9 mouse cellular contexts compared by ENCODE assay signal in the genomic region with DNA sequence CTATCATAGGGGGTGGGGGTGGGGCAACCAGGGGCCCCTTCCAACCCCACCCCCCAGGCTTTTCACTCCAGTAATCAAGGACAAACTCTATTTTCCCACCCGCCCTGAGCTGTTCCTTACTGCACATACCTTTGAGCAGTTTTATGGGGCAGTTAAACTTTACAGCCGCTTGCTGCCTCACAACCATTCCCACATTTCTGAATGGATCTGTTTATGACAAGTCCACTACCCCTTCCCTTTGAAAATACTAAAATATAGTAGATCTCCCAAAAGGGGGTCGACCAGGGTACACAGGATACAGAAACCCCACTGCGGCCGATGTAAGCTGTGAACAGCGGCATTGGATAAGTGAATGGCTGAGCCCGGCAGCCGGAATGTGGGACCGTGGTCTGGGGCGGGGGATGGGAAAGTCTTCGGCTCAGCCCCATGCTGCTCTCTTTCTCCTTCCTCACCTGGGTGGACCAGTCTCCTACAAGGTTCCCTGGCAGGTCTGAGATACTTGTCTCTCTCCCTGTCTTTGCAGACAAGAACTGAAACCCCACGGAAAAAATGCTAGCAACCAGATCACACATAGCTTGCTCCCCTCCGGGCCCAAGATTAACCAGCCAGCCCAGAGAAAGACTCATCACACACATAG. TPM values are rescaled to one million over a fixed set of nuclear protein-coding genes. Genes with fewer than 3 reads are reported as not detected.
A peak's percentile ranks its signal among the peaks of the same experiment; 100 is the strongest.
DNase-seq lines count a peak whose midpoint lies in the region; ATAC-seq lines count a peak whose summit lies in the region.
"Had no signal": no experiment of that assay in that cellular context is flagged by ENCODE, and none has a peak within 500 bp of the region (broad histone marks: within the 10 kb centered on the region; RNA-seq: fewer than 3 reads in every experiment).

No protein-coding gene starts in this region.

- peak overlapping the region in 1 of 2 experiments; percentile 4; a peak in 1 of 4 replicates for H3K4me3 ChIP-seq in heart, embryonic 14.5 days (ENCODE audit: control insufficient read depth in 1 of 2, insufficient read depth in 1 of 2, low read depth in 1 of 2, low read length in 2 of 2)
- H3K4me3 ChIP-seq in forebrain, embryonic 12.5 days (replicated peaks), result peak overlapping the region; percentile 23
- H3K4me3 ChIP-seq in neural tube, embryonic 11.5 days (ENCODE audit: low read depth, low read length), result peak overlapping the region; percentile 22

- peak overlapping the region; percentile 52 for H3K4me2 ChIP-seq in heart, embryonic 14.5 days (ENCODE audit: low read length)
- peak overlapping the region; percentile 45 for H3K4me2 ChIP-seq in forebrain, embryonic 12.5 days
- H3K4me2 ChIP-seq in neural tube, embryonic 11.5 days (ENCODE audit: low read depth), result peak overlapping the region; percentile 36

- H3K4me1 ChIP-seq in heart, embryonic 14.5 days (ENCODE audit: control insufficient read depth in 2 of 2, insufficient read depth in 2 of 2, low read length in 2 of 2), result peaks cover 11 to 24% of the 10 kb centered on the region in 2 experiments
- peaks cover 50% of the 10 kb centered on the region for H3K4me1 ChIP-seq in forebrain, embryonic 12.5 days
- peaks cover 41% of the 10 kb centered on the region for H3K4me1 ChIP-seq in neural tube, embryonic 11.5 days (ENCODE audit: control insufficient read depth, insufficient read depth, low read length)

- intact Hi-C loops in heart, postnatal 14 days (cut with DNase I), result no loop called here

- H3K9ac ChIP-seq in heart, embryonic 14.5 days (ENCODE audit: low read length), result no peak overlapping the region
- H3K9ac ChIP-seq in forebrain, embryonic 12.5 days, result peak overlapping the region; percentile 29; the same call in 1 of the 2 replicates
- no peak overlapping the region; the same call in 1 of the 2 replicates for H3K9ac ChIP-seq in neural tube, embryonic 11.5 days (ENCODE audit: low read length)

- H3K9me3 ChIP-seq in heart, embryonic 14.5 days (ENCODE audit: control insufficient read depth, low read length), result no peaks in the 10 kb centered on the region
- no peaks in the 10 kb centered on the region for H3K9me3 ChIP-seq in forebrain, embryonic 12.5 days
- H3K9me3 ChIP-seq in neural tube, embryonic 11.5 days (ENCODE audit: control insufficient read depth, low read length), result no peaks in the 10 kb centered on the region

- ATAC-seq in heart, embryonic 14.5 days (ENCODE audit: insufficient number of reproducible peaks, insufficient read depth, low FRiP score, low read depth), result no peak
- peak; percentile 63 for ATAC-seq in forebrain, embryonic 12.5 days (ENCODE audit: low FRiP score)
- ATAC-seq in neural tube, embryonic 11.5 days (ENCODE audit: insufficient read depth, low FRiP score, low TSS enrichment), result peak; percentile 46; the same call in 1 of the 2 replicates

- DNase-seq in heart, postnatal 14 days, result no peak
- peak; percentile 24 to 56 for DNase-seq in kidney, postnatal 25 days
- peak; percentile 47 for DNase-seq in neural tube, embryonic 11.5 days (ENCODE audit: low spot score)
- no peak for DNase-seq in frontal cortex, postnatal 25 days (ENCODE audit: low spot score in 2 of 2)
- DNase-seq in layer of hippocampus, adult 11-12 months (ENCODE audit: low spot score), result no peak
- no peak for DNase-seq in thymus, postnatal 10 days (ENCODE audit: low spot score in 2 of 2)
- DNase-seq: cerebellum, adult 11 months had no signal

- 0 out of 2 replicates have a peak, but pooled peaks cover 5% of the 10 kb centered on the region for H3K27me3 ChIP-seq in heart, embryonic 14.5 days (ENCODE audit: control insufficient read depth, insufficient read depth, low read length)
- peaks cover 10% of the 10 kb centered on the region; the same call in 1 of the 2 replicates for H3K27me3 ChIP-seq in forebrain, embryonic 12.5 days
- no peaks in the 10 kb centered on the region for H3K27me3 ChIP-seq in neural tube, embryonic 11.5 days (ENCODE audit: control insufficient read depth, insufficient read depth, low read length)

- H3K27ac ChIP-seq in heart, embryonic 14.5 days (replicated peaks in 1 of 2; ENCODE audit: control insufficient read depth in 1 of 2, insufficient read depth in 1 of 2, low read depth in 2 of 2, low read length in 2 of 2), result no peak overlapping the region
- 0 out of 2 replicates have a peak overlapping the region, but pooled peaks have one; percentile 46 for H3K27ac ChIP-seq in forebrain, embryonic 12.5 days
- H3K27ac ChIP-seq in neural tube, embryonic 11.5 days (ENCODE audit: low read depth, low read length), result peak overlapping the region; percentile 14; the same call in 1 of the 2 replicates

- 19% methylated on average over 13 of the region's 13 CpGs for WGBS in heart, embryonic 14.5 days
- 12% methylated on average over 13 of the region's 13 CpGs for WGBS in forebrain, embryonic 12.5 days
- WGBS in neural tube, embryonic 11.5 days, result 4% methylated on average over 13 of the region's 13 CpGs

- no peaks in the 10 kb centered on the region for H3K36me3 ChIP-seq in heart, embryonic 14.5 days (ENCODE audit: control insufficient read depth, insufficient read depth, low read length)
- H3K36me3 ChIP-seq in forebrain, embryonic 12.5 days (replicated peaks), result no peaks in the 10 kb centered on the region
- no peaks in the 10 kb centered on the region for H3K36me3 ChIP-seq in neural tube, embryonic 11.5 days (ENCODE audit: control insufficient read depth, insufficient read depth, low read length)

RNA-seq across cellular contexts. Expression of gene Trim2, which starts 36.6 kb away (rescaled TPM):
- polyA plus RNA-seq in heart, embryonic 14.5 days (2014; fragmentation: Nextera tagmentation; extraction: Ambion mirVana), result 8.5 and 9.3 TPM in 2 replicates
- total RNA-seq in heart, postnatal 14 days (2021), result 1 to 10 TPM; 6.9 to 8.5 TPM
- 107 and 110 TPM in 2 replicates for polyA plus RNA-seq in forebrain, embryonic 12.5 days (2016; fragmentation: Nextera tagmentation; extraction: Ambion mirVana)
- polyA plus RNA-seq in neural tube, embryonic 11.5 days (2014; fragmentation: Nextera tagmentation; extraction: Ambion mirVana), result 107 and 115 TPM in 2 replicates

Comparison
In these comparisons a context has a peak if more than half of its experiments do, and no peak if none do; other contexts are left out.
1. H3K27ac ChIP-seq: peak in forebrain, embryonic 12.5 days (single experiment) and neural tube, embryonic 11.5 days (single experiment); none in heart, embryonic 14.5 days (0 of 2).
2. DNase-seq: peak in kidney, postnatal 25 days (2 of 2) and neural tube, embryonic 11.5 days (single experiment); none in heart, postnatal 14 days (0 of 2), frontal cortex, postnatal 25 days (0 of 2), layer of hippocampus, adult 11-12 months (single experiment) and thymus, postnatal 10 days (0 of 2).
3. RNA of gene Trim2, which starts 36.6 kb away (polyA plus RNA-seq): 107 to 115 TPM in neural tube, embryonic 11.5 days and 107 to 110 TPM in forebrain, embryonic 12.5 days; 8.5 to 9.3 TPM in heart, embryonic 14.5 days; every median in the first group is over 10 times any median in the second.
4. Peak in every context shown above with its lines, with median percentiles within 50 percentile points of each other: H3K4me2 ChIP-seq.